Mouse (Mus musculus) cerebellum, adult 2 months (tissue): ENCODE data around the gene Rnf128.

Source experiments
- CTCF ChIP-seq: fragments of 200-500 bp; IDR thresholded peaks from 2 replicates; pipeline ENCODE4 v1.5.1; 2011; ENCODE audit warnings: low read depth, mild to moderate bottlenecking, control low read depth, low read length, moderate library complexity, borderline replicate concordance; ENCODE audit not compliant: insufficient read depth
- POLR2A ChIP-seq: fragments of 200-500 bp; IDR thresholded peaks from 2 replicates; pipeline ENCODE4 v1.6.1; 2011; ENCODE audit warnings: low read length, control low read depth, borderline replicate concordance; ENCODE audit not compliant: insufficient read depth

DNA sequence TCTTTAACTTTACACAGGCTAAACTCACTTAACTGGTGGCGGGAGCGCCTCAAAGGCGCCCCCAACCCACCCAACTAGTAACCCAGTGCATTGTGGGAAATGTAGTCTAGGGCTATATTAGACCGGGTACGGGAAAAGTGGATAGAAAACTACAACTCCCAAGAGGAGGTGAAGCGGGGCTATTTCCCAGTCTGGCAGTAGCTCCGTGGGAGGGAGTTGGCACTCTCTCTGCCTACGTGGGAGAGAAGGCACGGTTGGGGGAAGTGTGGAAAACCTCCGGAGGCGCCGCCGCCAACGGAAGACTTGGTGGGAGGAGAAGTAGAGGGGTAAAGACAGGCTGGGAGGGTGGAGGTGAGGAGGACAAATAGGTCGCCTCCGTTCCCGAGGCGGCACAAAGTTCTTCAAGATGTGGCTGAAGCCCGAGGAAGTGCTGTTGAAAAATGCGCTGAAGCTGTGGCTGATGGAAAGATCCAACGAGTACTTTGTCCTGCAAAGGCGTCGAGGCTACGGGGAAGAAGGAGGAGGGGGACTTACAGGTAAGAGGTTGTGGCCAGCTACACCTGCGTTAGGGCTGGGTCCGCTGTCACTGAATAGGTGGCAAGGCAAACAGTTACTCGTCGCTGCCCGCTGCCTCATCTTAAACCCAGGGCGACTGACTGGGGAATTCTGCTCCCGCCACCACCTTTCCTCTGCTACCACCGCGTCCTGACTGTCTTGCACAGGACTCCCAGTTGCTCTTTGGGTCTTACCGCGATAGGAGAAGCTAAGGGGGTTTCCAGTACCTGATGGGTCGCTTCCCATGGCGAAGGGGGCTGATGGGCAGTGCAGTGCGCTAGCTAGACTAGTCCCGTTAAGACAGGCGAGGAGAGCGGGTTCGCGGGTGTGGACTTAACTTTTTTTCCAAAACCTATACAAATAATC is 121.9 kb downstream of the Rnf128 start, which contains the start of gene Tbc1d8b:
- no peak for TF ChIP-seq CTCF
- no peak for TF ChIP-seq POLR2A
